Mouse (Mus musculus): ENCODE measurements around the gene Hapln1. TPM values are rescaled to one million over a fixed set of nuclear protein-coding genes. Genes with fewer than 3 reads are reported as not detected.
A peak's percentile ranks its signal among the peaks of the same experiment; 100 is the strongest.

Hapln1 gene
- total and polyA plus RNA-seq, 2 experiments from 2014 or later = 0.46 to 0.64 TPM

- no peaks in the 10 kb centered on the region for H3K4me1 ChIP-seq (ENCODE audit: control insufficient read depth, insufficient read depth)
- 48% methylated on average over 7 of the region's 7 CpGs for WGBS
- TF ChIP-seq CTCF (IDR thresholded peaks at IDR 0.05; ENCODE audit: low read depth) (no peak), EP300 (IDR thresholded peaks at IDR 0.05; ENCODE audit: low read depth) (no peak)
- no peak overlapping the region for H3K27ac ChIP-seq (ENCODE audit: low read depth)
- no peak overlapping the region for H3K4me2 ChIP-seq (ENCODE audit: low read depth, low read length)
- no peak overlapping the region for H3K9ac ChIP-seq (replicated peaks; ENCODE audit: low read depth, low read length)
- no peak for DNase-seq (ENCODE audit: low spot score)
- no peaks in the 10 kb centered on the region for H3K9me3 ChIP-seq (replicated peaks; ENCODE audit: control insufficient read depth, low read length)
- no peaks in the 10 kb centered on the region for H3K27me3 ChIP-seq (ENCODE audit: control insufficient read depth, insufficient read depth, low read length)
- no peak overlapping the region for H3K4me3 ChIP-seq (ENCODE audit: low read depth, low read length)
- no peaks in the 10 kb centered on the region for H3K36me3 ChIP-seq (replicated peaks; ENCODE audit: control insufficient read depth, insufficient read depth, low read length)
- ATAC-seq (ENCODE audit: insufficient read depth, low read depth) = no peak
Measured at GRCm38 (mm10) chr13:89600466-89600865, 60.9 kb downstream of the Hapln1 start.

DNA sequence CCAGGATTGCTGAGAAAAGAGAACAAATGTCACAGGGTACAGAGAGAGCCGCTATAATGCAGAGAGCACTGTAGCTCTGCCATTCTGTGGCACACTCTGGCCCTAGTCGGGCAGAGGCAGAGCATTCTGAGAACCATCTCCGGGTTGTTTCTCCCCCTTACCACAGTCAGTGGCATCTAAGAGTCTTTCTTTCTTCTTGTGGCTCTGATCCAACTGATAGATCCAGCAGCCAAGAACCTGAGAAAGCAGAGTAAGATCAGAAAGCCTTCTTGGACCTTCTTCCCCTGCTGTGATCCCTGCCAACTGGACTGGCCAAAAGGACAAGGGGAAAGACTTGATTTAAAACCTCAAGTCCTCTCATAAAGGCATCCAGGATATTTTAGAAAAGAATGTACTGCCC, 63.7 kb downstream of the Hapln1 start:
- Histone ChIP-seq H3K9ac (replicated peaks; ENCODE audit: low read depth, low read length) (no peak overlapping the region), H3K9me3 (replicated peaks; ENCODE audit: control insufficient read depth, low read length) (no peaks in the 10 kb centered on the region), H3K4me2 (ENCODE audit: low read depth, low read length) (no peak overlapping the region), H3K36me3 (replicated peaks; ENCODE audit: control insufficient read depth, insufficient read depth, low read length) (no peaks in the 10 kb centered on the region), H3K27ac (ENCODE audit: low read depth) (no peak overlapping the region), H3K27me3 (ENCODE audit: control insufficient read depth, insufficient read depth, low read length) (no peaks in the 10 kb centered on the region), H3K4me3 (ENCODE audit: low read depth, low read length) (no peak overlapping the region), H3K4me1 (ENCODE audit: control insufficient read depth, insufficient read depth) (no peaks in the 10 kb centered on the region)
- ATAC-seq (ENCODE audit: insufficient read depth, low read depth) (no peak), DNase-seq (ENCODE audit: low spot score) (no peak)
- TF ChIP-seq EP300 (IDR thresholded peaks at IDR 0.05; ENCODE audit: low read depth) (no peak), CTCF (IDR thresholded peaks at IDR 0.05; ENCODE audit: low read depth) (no peak)
- 82% methylated on average over 3 of the region's 3 CpGs for WGBS

DNA sequence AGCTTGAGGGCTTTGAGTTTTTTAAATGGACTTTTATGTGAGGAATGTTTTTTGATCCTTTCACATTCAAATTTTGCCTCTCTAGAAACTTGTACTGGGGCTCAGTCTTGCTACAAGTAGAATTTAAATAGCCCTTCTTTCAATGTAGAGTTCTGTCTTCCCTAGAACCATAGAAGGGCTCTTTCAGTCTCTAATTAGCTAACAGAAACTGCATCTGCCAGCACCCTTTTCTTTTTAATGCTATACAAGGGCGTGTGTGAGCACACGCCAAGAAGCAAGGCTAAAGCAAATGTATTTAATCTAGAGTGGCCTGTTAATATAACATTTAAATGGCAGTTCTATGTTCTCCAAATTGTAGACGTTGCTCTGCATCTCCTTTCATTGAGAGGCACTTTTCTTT, 67.8 kb downstream of the Hapln1 start:
- no peak for ATAC-seq (ENCODE audit: insufficient read depth, low read depth)
- no peak overlapping the region for H3K4me3 ChIP-seq (ENCODE audit: low read depth, low read length)
- no peak overlapping the region for H3K4me2 ChIP-seq (ENCODE audit: low read depth, low read length)
- no peak for TF ChIP-seq CTCF (IDR thresholded peaks at IDR 0.05; ENCODE audit: low read depth)
- TF ChIP-seq EP300 (IDR thresholded peaks at IDR 0.05; ENCODE audit: low read depth) = no peak
- DNase-seq (ENCODE audit: low spot score) = no peak
- no peaks in the 10 kb centered on the region for H3K36me3 ChIP-seq (replicated peaks; ENCODE audit: control insufficient read depth, insufficient read depth, low read length)
- H3K4me1 ChIP-seq (ENCODE audit: control insufficient read depth, insufficient read depth) = no peaks in the 10 kb centered on the region
- WGBS = 77% methylated on average over 3 of the region's 3 CpGs
- no peaks in the 10 kb centered on the region for H3K9me3 ChIP-seq (replicated peaks; ENCODE audit: control insufficient read depth, low read length)
- no peak overlapping the region for H3K27ac ChIP-seq (ENCODE audit: low read depth)
- no peaks in the 10 kb centered on the region for H3K27me3 ChIP-seq (ENCODE audit: control insufficient read depth, insufficient read depth, low read length)
- no peak overlapping the region for H3K9ac ChIP-seq (replicated peaks; ENCODE audit: low read depth, low read length)

- DNase-seq (ENCODE audit: low spot score) (no peak), ATAC-seq (ENCODE audit: insufficient read depth, low read depth) (no peak)
- H3K9me3 ChIP-seq (replicated peaks; ENCODE audit: control insufficient read depth, low read length) = no peaks in the 10 kb centered on the region
- no peaks in the 10 kb centered on the region for H3K27me3 ChIP-seq (ENCODE audit: control insufficient read depth, insufficient read depth, low read length)
- no peak overlapping the region for H3K4me2 ChIP-seq (ENCODE audit: low read depth, low read length)
- no peaks in the 10 kb centered on the region for H3K36me3 ChIP-seq (replicated peaks; ENCODE audit: control insufficient read depth, insufficient read depth, low read length)
- TF ChIP-seq EP300 (IDR thresholded peaks at IDR 0.05; ENCODE audit: low read depth) (no peak), CTCF (IDR thresholded peaks at IDR 0.05; ENCODE audit: low read depth) (no peak)
- H3K4me3 ChIP-seq (ENCODE audit: low read depth, low read length) = no peak overlapping the region
- no peaks in the 10 kb centered on the region for H3K4me1 ChIP-seq (ENCODE audit: control insufficient read depth, insufficient read depth)
- H3K27ac ChIP-seq (ENCODE audit: low read depth) = no peak overlapping the region
- no peak overlapping the region for H3K9ac ChIP-seq (replicated peaks; ENCODE audit: low read depth, low read length)
- WGBS = 76% methylated on average over 3 of the region's 3 CpGs
Measured at GRCm38 (mm10) chr13:89619064-89619463, 79.5 kb downstream of the Hapln1 start.

GRCm38 (mm10) chr13:89634137-89634683, 94.6 kb downstream of the Hapln1 start:
- H3K36me3 ChIP-seq (replicated peaks; ENCODE audit: control insufficient read depth, insufficient read depth, low read length) = no peaks in the 10 kb centered on the region
- H3K9ac ChIP-seq (replicated peaks; ENCODE audit: low read depth, low read length) = no peak overlapping the region
- no peak for ATAC-seq (ENCODE audit: insufficient read depth, low read depth)
- H3K27ac ChIP-seq (ENCODE audit: low read depth) = no peak overlapping the region
- no peaks in the 10 kb centered on the region for H3K9me3 ChIP-seq (replicated peaks; ENCODE audit: control insufficient read depth, low read length)
- no peak overlapping the region for H3K4me3 ChIP-seq (ENCODE audit: low read depth, low read length)
- H3K4me1 ChIP-seq (ENCODE audit: control insufficient read depth, insufficient read depth) = no peaks in the 10 kb centered on the region
- no peaks in the 10 kb centered on the region for H3K27me3 ChIP-seq (ENCODE audit: control insufficient read depth, insufficient read depth, low read length)
- H3K4me2 ChIP-seq (ENCODE audit: low read depth, low read length) = no peak overlapping the region
- no peak for TF ChIP-seq EP300 (IDR thresholded peaks at IDR 0.05; ENCODE audit: low read depth)
- peak; percentile 81 for TF ChIP-seq CTCF (IDR thresholded peaks at IDR 0.05; ENCODE audit: low read depth)
- peak; percentile 70 for DNase-seq (ENCODE audit: low spot score)
- 26% methylated on average over 4 of the region's 4 CpGs for WGBS

GRCm38 (mm10) chr13:89637012-89637411, 97.4 kb downstream of the Hapln1 start:
- Histone ChIP-seq H3K4me2 (ENCODE audit: low read depth, low read length) (no peak overlapping the region), H3K36me3 (replicated peaks; ENCODE audit: control insufficient read depth, insufficient read depth, low read length) (no peaks in the 10 kb centered on the region), H3K27ac (ENCODE audit: low read depth) (no peak overlapping the region), H3K9me3 (replicated peaks; ENCODE audit: control insufficient read depth, low read length) (no peaks in the 10 kb centered on the region), H3K4me1 (ENCODE audit: control insufficient read depth, insufficient read depth) (no peaks in the 10 kb centered on the region), H3K27me3 (ENCODE audit: control insufficient read depth, insufficient read depth, low read length) (no peaks in the 10 kb centered on the region), H3K4me3 (ENCODE audit: low read depth, low read length) (no peak overlapping the region), H3K9ac (replicated peaks; ENCODE audit: low read depth, low read length) (no peak overlapping the region)
- TF ChIP-seq CTCF (IDR thresholded peaks at IDR 0.05; ENCODE audit: low read depth) = no peak
- no peak for TF ChIP-seq EP300 (IDR thresholded peaks at IDR 0.05; ENCODE audit: low read depth)
- ATAC-seq (ENCODE audit: insufficient read depth, low read depth) (no peak), DNase-seq (ENCODE audit: low spot score) (no peak)
- WGBS = 80% methylated on average over 3 of the region's 3 CpGs
